Mouse (Mus musculus): Measurements from ENCODE around the gene Sumf1.

The Sumf1 gene

DNA sequence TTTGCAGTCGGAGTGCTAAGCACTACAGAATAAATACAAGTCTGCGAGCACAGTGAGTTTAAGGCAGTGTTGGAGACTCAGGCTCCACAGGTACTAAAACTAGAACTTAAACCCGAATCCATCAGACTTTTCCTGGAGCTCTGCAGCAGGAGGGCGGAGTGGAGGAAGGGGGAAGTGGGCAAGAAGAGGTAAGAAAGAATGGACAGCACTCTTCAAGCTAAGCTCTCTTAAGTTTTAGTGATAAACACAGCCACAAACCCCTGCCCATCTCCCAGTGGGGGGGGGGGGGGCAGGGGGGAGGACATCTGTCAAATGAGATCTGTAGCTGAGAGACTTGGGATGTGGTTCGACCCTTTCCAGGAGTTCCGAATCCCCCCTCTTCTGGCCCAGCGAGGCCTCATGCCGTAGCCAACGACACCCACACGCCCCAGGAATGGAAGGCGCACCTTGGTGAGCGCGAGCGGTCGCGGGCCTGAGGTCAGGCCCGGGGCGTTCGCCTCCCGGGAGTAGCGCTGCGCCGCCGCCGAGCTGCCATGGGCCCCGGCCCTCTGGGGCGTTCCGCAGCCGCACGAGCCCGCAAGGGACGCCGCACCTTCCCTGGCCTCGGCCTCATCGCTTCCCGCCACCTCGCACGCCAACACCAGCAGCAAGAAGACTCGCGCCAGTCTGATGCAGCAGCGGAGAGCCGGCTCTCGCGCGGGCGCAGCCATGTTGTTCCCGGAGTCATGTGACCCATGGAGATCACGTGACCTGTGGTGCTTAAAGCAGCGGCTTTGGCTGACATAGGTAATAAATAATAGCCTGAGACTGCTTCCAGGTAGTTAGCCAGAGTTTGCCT is at the start of gene Sumf1:
Sumf1 (minus strand) TSS at position 736 of the 838 bp plus-strand sequence.
- peak; percentile 97 for DNase-seq (ENCODE audit: low spot score)

DNA sequence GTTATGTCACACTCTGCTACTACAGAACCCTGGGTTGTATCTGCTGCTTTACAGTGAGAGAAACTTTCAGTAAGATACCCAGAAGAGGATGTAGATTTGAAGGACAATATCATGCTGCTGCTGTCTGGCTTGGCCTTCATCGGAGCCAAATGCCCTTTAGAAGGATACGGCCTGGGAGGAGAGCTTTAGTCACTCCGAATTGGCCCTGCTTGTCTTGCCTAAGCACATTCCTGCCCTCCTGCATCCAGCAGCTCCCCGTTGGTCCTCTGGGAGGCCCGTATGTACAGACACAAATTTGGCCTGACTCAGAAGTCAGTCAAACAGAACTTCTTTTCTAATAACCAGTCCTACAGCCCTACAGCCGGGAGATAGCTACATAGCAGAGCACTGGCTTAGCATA is 49.2 kb upstream of the Sumf1 start:
- DNase-seq (ENCODE audit: low spot score): no peak

DNA sequence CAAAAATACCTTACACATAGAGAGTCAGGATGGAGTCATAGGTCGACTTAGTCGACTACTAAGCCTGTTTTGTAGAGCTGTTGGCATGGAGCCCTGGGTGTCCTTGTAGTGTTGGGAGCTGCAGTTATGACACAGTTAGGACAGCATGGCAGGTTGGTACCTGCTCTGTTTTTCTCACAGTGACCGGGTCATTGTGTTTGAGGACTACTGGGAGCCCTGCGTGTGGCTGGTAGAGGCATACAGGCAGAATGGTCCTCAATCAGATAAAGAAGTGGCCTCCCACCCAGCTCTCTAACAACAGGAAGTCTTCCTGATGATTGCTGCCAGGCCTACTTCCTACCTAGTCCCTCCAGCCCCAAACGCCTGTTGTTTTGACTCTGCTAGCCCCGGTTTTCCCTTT is 47.7 kb upstream of the Sumf1 start:
- DNase-seq (ENCODE audit: low spot score): no peak

DNA sequence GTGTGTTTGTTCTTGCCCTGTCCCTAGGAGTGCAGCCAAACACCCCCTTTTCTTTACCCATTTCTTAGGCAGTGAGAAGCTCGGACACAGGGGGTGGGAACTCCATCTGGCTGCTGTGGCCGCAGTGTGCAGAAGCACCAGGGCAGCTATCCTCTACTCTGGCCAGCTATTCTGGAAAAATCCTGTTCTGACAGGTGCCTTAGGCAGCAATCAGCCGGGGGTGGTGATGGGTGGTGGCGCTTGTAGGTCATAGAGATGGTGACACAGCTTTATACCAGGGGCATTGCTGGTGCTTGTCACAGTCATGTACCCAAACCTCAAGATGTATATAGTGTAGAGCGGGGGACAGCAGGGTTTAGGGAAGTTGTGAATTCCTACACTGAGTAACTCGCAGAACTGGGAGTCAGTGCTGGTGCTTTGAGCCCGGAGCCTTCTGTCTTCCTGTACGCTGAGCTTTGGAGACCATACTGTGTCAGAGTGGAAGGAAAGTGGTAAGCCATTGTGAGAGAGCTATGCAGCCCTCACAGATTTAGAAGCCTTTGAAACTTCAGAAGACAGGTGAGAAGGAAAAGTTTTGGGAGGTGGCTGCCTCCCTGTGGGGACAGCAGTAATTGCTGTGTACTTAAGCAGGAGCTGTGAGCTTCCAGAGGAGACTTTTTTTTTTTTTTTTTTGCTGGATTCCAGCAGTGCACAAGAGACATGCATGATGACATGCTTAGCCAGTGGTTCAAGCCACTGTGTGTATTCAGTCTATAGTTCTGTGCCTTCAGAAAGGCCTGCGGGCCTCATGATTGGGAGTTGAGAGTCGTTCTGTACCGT is 46.7 kb upstream of the Sumf1 start:
- DNase-seq (ENCODE audit: low spot score): no peak

DNA sequence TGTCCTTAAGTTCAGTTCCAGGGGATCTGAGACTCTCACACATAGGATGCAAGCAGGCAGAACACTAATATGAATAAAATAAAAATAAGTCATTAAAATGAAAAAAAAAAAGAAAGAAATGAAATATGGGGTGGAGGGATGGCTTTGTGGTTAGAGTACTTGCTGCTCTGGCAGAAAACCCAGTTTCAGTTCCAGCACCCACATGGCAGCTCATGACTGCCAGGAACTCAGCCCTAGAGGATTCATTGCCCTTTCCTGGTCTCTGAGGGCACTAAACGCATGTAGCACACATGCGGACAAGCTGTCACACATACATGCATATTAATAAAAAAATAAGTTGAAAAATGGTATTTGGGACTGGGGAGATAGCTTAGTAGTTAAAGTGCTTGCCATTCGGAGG is 45.2 kb upstream of the Sumf1 start:
- DNase-seq (ENCODE audit: low spot score): no peak

DNA sequence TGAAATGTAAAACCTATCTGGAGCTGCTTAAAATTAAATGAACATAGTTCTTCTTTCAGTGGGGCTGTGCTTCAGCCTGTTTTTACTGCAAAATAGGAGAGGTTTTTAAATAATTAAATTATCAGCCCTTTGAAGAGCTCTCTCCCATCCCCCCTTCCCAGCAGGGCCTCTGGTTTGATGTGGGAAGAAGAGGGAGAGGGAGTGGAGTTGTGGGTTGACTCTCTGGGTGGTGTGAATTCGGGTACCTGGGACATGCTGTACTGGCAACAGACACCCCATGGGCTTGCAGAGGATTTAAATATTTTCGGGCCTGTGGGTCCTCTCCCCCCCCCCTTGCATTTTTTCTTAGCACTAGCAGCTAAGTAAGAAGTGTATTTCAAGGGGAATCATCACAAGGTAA is 43.2 kb upstream of the Sumf1 start:
- no peak for DNase-seq (ENCODE audit: low spot score)

DNA sequence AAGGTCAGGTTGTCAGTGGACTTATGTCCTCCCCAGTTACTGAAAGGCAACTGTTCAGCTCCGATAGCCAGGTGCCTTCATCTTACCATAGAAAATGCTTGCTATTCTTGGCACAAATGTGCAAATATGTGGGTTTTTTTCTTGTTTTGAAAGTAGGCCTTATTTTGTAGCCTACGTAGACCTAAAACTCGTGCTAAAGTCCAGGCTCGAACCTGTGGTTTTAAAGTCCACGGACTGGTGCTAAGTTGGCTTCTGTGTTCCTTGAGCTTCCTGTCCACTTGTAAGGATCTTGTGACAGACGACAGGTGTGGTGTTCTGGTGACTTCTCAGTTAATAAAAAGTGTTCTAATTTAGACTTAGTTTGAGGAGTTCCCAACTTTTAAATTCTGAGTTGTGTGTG is 42.7 kb upstream of the Sumf1 start:
- DNase-seq (ENCODE audit: low spot score): no peak

DNA sequence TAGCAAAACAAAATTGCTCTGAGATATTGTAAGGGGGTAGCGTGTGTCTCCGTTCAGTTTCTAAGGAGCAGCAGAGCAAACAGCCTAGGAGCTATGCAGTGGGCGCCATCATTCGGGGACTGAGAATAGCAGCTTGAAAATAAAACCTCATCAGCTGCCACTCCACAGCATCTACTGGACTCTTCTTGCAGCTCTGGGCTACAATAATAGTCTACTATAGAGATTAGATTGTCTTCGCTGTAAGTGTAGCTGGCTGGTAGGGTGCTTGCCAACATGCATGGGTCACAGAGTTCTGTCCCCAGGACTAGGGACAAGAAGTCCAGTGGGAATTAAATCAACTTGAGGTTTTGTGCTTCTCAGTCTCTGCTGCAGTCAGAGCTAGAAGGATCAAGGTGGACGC is 42.1 kb upstream of the Sumf1 start:
- no peak for DNase-seq (ENCODE audit: low spot score)

DNA sequence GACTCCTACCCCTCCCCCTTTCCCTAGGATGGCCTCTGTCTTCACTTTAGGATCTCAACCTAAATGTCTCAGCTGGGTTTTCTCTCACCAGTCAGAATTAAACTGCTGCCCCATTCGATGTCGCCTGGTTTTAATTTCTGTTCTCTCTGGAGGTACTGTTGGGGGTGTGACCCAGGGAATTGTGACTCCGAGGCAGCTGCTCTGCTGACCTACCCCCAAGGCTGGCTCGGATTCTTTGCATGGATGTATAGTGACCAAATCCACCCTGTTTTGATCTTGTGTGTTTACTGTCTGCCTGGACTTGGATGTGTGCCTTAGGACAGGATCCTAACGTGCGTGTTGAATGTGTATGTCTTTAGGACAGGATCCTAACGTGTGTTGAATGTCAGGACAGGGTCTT is 40.8 kb upstream of the Sumf1 start:
- peak; percentile 57 for DNase-seq (ENCODE audit: low spot score)

DNA sequence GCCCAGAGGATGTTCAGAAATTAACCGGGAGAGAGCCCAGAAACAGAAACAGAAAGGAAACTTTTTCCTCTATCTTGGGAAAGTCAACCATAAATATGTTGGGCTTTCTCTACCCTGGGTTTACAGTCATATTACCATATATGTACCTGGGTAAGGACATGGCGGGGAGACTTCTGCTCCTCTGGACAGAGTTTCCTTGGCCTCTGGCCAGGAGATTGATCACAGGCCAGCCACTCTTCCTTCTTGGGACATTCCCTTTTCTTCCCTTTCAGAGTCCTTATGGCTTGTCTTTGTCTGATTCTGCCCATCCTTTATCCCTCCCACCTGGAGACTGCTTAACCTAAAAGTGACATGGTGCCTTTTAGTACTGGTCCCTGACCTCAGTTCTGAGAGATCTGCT is 39.6 kb upstream of the Sumf1 start:
- no peak for DNase-seq (ENCODE audit: low spot score)

DNA sequence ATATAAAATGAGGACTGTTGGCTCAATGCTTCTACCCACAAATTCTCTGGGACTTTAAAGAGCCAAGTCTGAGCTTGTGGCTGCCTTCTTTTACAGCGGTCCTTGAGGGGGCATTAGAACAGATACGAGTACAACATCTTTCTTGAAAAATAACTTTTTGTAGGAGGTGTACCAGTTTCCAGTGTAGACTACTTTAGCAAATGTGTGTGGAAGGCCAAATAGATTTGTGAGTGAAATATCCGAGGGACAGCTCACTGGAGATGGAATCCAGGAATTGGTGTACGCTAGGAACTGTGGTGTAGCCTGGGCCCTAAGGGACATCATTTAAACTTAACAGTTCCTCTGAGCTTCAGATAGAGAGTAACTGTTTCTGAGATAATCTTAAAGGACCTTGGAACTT is 39.0 kb upstream of the Sumf1 start:
- DNase-seq (ENCODE audit: low spot score): no peak

DNA sequence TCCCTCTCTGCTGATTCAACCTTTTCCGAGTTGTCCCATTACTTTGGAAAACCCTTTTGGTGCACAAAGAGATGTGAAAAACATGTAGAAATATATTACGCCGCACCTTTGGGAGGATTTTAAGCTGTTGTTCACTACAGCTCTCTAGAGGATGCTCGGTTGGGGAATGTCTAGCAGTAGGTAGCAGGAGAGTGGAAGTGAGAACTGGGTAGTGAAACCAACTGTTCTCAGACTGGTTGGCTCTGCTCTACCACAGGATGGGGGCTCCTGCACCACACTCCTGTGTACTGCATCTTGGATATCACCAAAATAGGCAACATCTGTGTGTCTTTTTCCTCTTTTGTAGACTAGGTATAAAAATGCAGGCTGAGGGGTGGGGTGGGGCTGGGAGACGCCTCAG is 37.5 kb upstream of the Sumf1 start:
- DNase-seq (ENCODE audit: low spot score): no peak

DNA sequence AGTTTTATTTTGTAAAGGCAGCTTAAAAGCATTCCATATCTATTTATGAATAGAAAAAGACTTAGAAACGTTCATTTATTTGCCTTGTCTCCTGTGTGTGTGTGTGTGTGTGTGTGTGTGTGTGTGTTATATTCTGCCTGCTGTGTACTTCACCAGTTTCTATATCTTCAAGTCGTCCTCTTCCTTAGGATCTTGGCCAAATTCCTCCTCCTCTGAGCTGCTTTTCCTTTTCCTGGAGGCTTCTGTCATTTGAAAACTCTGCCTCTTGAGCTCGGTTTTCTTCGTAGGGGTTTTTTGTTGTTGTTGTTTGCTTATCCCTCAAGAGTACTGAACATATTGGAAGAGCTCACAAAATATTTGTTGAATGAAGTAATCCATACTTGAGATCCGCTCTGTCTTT is 37.1 kb upstream of the Sumf1 start:
- DNase-seq (ENCODE audit: low spot score): no peak

DNA sequence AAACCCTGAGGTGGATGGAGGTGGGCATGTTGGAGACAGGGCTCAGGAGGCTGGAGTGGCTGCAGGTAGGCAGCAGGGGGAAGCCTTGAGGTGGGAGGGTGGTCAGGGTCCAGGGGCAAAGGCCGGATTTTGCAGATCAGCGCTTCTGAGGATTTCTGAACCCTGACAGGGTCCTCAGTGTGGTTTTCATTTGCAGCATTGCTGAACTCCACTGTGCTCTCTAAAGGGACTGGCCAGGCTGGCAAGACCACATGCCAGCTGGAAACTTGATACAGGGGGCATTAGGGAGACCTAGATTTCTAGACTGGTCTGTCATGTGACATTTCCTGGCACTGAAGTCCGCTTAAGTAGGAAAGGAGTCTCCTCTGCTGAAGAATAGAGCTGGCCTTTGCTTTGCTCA is 32.6 kb upstream of the Sumf1 start:
- DNase-seq (ENCODE audit: low spot score): no peak

DNA sequence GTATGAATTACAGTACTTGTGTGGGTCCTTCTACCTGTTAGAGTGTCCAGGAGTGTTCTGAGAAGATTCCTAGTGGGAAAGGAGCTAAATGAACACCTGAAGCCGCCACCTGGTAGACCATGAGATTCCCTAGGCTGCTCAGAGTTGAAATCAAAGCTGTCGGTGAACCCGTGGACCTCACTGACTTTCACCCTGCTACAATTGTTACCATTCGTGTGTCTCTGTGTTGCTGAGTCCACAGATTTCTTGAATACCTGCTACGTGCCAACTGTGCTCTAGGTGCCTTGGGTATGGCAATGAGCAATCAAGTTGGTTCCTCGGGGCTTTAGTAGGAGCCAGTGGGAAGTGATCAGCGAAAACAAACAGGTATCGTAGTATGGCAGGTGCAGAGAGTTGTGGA is 31.4 kb upstream of the Sumf1 start:
- DNase-seq (ENCODE audit: low spot score): no peak

DNA sequence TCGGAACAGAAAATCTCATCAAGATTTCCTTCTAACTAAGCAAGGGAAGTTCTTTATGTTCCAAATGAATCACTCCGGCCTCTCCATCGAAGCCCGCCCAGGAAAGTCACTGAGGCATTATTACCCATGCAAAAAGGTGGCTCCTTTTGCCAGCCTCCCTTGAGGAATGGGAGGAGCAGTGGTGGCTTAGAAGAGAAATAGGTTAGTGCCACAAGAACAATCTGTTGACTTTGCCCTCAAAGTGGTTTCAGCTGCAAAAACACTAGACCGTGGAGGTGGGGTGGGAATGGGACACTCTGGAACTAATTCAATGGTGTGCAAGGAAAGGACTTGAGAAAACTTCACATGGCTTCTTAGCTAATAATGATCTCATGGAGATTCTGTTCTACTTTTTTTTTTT is 30.7 kb upstream of the Sumf1 start:
- DNase-seq (ENCODE audit: low spot score): no peak

DNA sequence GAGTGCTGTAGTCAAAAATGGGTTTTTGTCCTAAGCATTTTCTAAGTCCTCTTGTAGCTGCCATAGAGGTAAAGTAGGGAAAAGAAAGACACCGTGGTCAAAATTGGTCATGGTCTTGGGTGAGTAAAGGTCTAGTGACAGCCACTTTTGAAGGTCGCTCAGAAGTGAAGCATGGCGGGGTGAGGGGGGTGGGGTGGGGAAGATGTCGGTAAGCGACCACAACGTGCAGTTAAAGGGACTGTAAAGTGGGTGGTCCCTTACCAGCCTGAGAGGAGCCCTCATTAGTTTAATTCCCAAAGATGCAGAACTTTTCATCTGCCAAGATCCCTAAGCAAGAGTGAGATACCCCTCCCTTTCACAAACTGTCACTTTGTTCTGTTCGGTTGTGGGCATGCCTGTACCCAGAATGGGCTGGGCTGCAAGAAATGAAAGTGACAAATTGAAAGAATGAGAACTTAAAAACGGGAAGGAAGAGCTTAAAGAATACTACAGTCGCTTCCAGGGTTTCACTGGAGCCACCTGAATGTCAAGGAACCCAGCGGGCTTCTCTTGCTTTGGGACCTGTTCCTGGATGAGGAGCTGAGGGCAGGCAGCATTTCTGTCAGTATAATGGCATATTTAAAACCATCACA is 29.0 kb upstream of the Sumf1 start:
- no peak for DNase-seq (ENCODE audit: low spot score)

DNA sequence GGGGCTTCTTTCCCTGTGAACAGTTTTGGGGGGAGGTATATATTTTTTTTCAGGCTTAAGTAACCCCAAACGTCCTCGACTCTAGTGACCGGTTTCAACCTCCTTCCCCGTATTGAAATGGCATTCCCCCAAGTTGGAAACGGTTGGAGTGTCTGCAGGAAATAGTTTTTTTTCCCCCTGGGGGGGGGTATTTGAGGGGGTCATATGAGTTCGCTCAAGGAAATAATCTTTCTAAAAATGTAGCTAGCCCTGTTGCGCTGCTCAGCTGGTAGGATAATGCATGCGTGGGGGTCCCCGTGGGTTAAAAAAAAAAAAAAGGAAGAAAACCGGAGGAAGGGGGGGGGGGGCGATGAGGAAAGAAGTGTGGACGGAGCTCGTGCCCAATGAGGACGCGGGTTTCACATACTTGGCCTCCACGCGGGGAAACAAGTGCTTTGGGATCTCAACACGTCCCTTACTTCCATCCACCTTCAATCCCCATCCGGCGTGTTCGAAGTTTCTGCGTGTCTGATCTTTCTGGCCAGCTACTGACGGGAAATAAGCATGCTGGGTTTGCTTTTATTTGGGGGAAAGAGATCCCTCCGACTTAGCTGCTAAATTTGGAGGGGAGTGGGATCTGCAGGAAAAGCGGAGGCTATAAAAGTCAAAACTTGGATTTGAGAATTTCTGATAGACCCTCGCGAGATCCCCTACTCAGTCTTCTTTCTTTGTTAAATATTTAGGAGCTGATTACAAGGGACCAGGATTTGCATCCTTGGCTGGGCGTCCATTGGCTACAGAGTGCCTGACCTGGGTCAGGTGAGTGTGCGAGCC is 28.3 kb upstream of the Sumf1 start:
- no peak for DNase-seq (ENCODE audit: low spot score)

DNA sequence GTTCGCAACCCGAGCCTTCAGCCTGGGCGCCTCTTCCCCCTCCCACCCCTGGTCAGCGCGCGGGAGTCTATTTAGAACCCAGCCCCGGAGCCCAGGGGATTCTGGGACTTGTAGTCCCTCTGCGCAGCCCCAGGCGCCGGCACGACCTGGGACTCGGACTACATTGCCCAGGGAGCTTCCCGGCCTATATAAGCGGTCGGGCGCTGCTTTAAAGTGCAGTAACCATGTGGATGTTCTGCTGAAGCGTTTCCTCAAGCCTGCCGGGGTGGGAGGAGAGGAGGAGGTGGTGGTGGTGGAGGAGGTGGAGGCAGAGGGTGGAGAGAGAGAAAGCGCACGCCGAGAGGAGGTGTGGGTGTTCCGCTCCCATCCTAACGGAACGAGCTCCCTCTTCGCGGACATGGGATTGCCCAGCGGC is 27.5 kb upstream of the Sumf1 start, which contains the start of gene Itpr1:
Itpr1 (plus strand) TSS at position 216 of the 415 bp plus-strand sequence.
- peak; percentile 96 for DNase-seq (ENCODE audit: low spot score)

DNA sequence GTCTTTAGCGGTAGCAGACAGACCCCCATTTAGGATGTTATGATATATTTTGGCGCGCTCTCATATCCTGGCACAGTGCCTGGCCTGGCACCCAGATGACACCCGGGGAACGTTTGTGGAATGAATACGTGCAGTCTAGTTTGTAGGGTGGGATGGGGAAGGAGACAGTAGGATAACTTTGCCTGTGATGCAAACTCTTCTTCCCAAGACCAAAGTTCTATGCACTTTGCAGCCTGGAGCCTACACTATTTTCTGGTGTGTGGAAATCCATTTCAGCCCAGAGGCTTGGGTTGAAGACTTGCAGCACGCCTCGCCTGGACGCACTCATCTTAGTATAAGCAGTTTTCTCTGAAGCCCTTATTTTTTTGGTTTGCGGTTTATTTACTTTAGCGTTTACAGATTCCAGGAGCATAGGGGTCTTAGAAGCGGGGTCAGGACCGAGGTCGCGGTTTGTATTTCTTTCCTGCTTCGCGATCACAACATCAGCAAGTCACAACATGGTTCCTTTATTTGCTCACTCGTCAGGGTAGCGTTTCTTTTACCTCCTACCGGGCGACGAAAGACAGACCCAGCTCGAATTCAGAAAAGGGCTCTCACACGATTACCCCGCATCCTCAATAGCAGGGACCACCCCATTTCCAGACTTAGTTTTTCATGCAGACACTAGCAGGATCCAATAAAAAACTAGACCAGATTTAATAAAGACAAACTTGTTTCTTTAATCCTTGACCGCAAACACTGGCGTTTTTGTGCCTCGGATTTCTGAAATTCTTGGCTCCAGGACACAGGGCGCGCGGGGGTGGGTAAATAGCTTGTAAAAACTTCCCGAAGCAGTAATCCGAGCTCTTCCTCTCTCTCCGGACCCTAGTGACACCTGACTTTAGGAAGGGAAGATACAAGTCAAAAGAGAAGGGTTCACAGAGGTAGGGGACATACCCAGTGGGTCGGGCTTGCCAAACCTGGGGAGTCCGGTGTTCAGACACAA is 26.8 kb upstream of the Sumf1 start:
- peak; percentile 74 for DNase-seq (ENCODE audit: low spot score)

Data from embryo, embryonic 10 days (tissue).